Mouse (Mus musculus): ENCODE measurements around the gene Slc10a3.
"Not testable (repeated sequence)": the region's sequence is repeated elsewhere in the genome, so short reads cannot be mapped to it uniquely, and the experiment has no call there.

Gene Slc10a3

DNA sequence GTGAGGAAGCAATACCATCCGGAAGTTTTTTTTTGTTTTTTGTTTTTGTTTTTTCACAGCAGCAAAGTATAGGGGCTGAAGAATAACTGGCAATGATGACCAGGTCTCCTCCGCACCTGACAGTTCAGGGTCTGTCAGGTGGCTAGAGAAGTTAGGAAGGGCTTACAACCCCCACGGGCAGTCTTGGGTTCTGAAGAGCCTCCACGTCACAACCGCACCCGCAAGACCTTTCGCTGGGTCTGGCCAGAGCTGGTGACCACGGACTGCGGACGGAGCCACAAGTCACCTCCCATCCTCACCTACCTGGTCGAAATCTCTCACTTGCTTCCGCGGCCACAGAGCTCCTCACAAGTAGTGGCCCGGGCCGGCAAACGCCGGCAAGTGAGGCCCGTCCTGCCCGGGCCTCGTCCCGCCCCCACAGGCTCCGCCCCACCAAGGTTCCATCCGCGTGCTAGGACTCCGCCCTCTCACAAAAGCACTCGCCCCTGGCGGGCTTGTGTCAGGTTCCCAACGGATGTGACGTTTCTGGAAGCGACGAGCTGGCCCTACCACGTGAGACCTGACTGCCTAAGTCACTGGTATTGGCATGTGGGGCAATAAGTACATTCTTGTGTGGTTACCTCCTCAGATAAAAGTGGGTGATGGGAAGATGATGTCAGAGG lies at the start of gene Slc10a3, which contains the start of gene Ubl4a:
Slc10a3 (minus strand) TSS at position 462 of the 662 bp plus-strand sequence.
Ubl4a (minus strand) TSS at position 331 of the 662 bp plus-strand sequence.
- DNase-seq (ENCODE audit: low spot score in 2 of 2) = peak; percentile 25 to 66

DNA sequence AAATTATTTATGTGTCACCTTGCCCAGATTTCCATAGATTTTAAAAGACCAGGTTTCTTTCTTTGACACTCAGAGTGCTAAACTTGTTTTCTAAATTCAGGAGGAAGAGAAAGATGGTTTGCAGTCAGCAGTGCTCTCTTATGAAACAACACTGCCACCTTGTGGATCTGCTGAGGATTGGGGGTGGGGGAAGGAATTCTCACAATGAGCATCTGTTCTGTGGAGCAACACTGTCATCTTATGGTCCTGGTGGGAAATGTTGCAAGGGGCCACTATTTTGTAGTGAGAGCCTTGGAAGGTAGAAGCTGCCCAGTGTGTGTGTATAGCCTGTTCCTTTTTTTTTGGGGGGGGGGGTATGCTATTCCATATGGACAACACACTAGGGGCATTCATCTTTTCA lies 40.2 kb upstream of the Slc10a3 start:
- DNase-seq (ENCODE audit: low spot score in 2 of 2) = peak; percentile 30 to 67

DNA sequence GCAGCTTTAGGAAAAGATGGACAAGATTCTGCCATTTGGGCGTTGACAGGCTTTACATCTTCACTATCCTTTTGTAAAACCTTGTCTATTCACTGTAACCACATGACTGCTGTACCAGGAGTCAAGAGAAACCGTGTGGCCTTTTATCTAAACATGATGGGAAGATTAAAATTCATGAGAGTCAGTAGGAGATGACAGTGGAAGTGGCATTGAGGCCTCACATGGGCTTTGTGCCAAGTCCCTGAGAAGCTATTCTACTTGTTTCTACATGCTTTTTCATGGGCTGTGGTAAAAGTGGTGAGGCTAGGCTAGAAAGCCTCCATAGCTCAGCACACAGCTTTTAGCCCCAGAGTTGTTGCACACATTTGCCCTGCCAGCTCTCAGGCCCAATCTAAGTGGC lies 35.2 kb upstream of the Slc10a3 start:
- no peak for DNase-seq (ENCODE audit: low spot score in 2 of 2)

DNA sequence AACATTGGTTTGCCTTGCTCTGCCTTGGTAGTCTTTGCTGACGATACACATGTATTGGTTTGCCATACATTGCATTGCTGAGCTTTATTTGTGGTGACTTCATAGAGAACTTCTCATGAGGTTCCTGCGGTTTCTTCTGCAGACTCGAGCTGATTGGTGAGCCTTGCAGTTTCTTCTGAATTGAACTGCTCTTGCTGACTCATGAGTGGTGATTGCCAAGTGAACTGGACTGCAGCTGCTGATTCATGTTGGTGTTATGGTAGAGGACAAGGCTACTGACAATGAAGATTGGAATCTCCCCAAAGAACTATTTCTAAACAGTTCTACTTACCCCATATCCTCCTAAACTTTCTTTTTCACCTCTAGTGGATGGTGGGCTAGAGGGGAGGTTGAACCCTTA lies 27.0 kb upstream of the Slc10a3 start:
- no peak for DNase-seq (ENCODE audit: low spot score in 2 of 2)

DNA sequence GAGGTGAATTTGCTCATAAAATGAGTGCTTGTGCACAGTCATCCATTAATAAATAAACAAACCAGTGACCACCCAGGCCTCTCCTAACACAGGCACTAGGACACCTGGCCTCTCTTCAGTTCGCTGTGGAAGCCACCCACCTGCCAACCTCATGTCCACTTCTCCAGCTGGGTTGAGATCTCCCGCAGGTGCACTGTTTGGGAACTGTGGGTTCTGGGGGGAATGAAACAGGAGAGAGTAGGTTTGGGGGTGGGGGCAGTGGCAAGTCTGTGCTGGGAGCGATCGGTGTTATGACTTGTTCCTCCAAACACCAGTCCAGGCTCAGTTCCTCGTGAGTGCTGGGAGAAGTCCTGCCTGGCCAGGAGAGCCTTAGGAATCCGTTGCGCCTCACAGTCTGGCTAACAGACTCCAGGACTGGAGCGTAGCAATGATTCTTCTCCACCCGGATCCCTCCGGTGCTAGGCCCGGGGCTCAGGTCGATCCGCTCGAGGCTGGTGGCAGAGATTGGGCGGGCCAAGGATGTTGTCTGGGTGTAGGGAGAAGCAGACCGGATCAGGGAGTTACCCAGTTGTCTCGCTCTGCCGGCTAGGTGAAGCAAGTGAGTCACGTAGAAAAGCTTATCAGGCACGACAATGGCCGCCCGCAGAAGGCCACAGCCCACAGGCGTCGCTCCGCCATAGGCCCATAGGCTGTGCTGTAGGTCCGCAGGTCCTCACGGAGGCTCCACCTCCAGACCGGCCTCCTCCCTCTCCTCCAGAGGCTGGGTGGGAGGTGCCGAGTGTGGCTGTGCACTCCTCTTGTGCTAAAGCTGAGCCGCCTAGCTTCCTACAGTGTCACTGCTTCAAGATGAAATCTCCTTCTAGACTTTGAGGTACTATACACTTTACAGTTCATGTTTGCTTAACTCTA lies 19.6 kb upstream of the Slc10a3 start, which contains the start of the genes Fam3a and Ikbkg:
Fam3a (minus strand) TSS at position 738 of the 909 bp plus-strand sequence.
Ikbkg (plus strand) TSS at position 756 of the 909 bp plus-strand sequence.
- DNase-seq (ENCODE audit: low spot score in 2 of 2) = peak; percentile 49 to 64

DNA sequence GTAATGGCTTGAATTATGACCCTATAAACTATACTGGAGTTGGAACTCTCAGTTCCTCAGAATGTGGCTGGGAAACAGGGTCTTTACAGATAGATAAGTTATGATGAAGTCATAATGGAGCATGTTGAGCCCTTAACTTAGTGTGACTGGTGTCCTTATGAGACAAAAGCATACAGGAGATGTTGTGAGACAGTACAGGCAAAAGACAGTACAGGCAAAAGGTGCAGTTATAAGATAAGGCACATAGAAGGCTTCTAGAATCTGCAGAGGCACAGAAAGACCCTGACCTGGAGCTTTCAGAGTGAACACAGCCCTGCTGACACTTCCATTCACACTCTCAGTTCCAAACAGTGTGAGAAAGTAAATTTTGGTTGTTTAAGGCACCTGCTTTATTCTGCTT lies 15.0 kb upstream of the Slc10a3 start:
- no peak for DNase-seq (ENCODE audit: low spot score in 2 of 2)

DNA sequence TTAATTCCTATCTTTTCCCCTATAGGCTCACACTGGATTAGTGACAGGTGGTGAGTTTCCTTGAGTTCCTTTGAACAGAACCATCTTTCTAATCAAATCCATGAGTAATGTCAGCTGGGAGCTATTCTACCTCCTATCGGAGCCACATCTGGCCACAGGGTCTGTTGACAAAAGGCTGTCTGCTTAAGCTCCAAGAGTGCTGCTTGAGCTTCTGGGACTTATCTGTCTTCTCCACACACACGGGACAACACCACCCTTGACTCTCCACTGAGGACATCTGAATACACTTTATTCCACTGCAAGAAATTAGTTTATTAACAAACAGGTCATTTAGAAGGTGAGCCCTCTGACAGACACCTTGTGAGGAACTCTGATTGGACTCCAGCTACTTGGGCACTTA lies 11.3 kb upstream of the Slc10a3 start:
- no peak for DNase-seq (ENCODE audit: low spot score in 2 of 2)

DNA sequence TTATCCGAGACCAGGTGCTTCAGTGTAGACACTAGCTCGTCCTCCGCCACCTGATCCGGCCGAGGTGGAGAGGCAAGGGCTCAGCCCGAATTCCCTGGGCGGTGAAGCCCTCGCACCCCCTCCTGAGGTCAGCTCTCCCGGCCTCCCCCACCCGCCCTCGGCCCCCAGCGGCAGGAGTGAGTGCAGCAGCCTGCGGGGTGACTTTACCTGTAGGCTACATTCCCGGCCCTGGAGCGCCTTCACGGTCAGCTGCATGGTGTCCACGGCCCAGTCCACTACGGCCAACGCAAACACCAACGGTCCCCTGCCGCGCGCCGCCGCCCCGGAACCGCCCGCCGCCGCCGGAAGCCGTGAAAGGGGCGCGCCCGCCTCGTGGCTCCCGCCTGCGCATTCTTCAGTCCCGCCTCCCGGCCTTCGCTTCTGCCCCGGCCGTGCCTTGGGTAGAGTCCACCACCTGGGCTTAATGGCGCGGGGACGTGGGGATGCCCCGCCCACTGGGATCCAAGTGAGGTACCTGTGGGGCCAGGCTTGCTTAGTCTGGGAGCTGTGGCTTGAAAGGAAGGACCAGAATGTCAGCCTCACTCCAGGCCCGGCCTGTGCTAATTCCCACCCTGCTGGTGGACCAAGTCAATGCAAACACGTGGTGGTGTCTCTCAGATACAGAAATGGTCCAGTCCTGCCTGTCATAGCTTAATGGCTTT lies 4.8 kb downstream of the Slc10a3 start:
- peak; percentile 44 to 63 for DNase-seq (ENCODE audit: low spot score in 2 of 2)

DNA sequence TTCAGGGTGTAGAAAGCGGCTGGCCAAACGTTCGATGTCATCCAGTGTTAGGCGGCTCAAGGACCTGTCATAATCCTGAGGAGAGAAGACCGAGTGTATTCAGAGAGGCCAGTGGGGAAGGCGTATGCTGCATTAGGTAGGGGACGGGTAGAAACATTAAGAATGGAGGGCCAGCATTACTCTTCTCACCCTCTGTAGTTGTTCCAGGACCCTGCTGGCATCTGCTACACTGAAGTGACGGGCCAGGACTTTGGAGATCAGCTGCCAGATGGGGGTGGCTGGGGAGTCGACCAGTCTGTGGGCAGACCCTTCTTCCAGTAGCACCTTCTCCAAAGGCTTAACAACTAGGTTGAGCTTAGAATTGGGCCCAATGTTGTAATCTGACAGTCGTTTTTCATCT lies 5.6 kb downstream of the Slc10a3 start:
- no peak for DNase-seq (ENCODE audit: low spot score in 2 of 2)

DNA sequence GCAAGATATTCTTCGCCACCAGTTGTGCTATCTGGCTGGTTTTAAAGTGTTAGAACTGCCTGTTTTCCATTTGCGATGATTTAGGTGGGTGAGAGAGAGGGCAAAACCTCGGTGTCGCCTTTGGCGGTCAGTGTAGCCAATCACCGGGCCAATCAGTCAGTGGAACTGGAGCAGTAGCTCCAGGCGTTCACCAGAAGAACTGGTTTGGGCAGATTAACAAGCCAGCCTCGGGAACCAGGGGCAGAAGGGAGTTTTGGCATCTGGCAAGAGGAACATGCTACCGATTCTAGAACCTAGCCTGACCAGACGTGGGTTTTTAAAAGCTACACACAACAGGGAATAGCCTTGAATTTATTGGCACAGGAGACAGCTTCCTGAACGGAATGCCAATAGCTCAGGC lies 14.0 kb downstream of the Slc10a3 start:
- no peak for DNase-seq (ENCODE audit: low spot score in 2 of 2)

DNA sequence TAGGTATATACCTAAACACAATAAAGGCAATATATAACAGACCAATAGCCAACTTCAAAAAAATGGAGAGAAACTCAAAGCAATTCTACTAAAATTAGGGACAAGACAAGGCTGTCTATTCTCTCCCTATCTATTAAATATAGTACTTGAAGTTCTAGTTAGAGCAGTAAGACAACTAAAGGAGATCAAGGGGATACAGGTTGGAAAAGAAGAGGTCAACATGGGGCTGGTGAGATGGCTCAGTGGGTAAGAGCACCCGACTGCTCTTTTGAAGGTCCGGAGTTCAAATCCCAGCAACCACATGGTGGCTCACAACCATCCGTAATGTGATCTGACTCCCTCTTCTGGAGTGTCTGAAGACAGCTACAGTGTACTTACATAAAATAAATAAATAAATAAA lies 16.1 kb downstream of the Slc10a3 start:
- DNase-seq (ENCODE audit: low spot score in 2 of 2) = not testable (repeated sequence)

DNA sequence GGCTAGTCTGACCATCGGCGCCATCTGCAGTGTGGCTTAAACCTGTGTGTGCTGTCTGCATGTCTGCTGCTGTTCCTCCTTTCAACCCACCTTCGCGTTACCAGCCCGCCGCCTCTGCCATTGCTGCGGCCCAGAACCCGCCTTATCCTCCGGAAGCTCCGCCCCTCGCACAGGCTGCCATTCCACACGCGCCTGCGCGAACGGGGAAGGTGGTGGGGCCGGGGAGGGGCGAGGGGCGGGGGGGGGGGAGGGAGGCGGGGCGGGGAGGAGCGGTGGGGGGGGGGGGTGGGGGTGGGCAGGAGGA lies 19.7 kb downstream of the Slc10a3 start, which contains the start of gene Lage3:
Lage3 (minus strand) TSS at position 152 of the 304 bp plus-strand sequence.
- DNase-seq (ENCODE audit: low spot score in 2 of 2) = peak; percentile 57 to 72

DNA sequence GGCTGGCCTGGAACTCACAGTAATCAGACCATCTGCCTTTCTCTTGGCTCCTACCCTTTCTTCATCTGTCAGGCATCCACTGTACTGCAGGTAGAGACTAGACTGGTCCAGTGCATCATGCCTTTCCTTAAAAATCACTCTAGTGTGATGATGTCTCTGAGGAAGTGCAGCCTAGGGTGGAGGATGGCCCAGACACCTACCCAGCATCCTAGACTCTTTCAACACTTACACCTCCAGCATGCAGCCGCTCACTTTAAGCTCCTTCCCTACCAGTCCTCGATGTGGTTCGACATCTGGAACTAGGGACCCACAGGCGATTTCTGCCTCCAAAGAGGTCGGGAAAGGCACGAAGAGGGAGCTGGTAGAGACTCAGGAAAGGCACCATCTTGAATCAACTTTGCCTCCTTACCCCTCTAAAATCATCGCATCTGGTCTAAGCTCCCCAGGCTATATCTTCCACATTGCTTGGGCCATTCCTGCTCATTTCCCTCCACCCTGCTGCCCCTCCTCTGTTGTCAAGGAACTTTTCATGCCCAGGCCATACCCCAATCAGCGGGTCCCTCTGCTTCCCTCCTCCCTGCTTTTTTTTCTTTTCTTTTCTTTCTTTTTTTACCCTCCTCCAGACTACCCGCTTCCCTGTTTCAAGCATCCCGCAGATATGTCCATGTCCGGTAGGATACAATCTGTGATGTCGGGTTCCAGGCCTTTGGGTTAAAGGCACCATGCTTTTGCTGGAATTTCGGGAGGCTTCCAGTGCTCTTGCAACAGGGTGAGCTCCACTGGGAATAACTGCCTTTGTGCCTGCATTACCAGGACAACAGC lies 20.3 kb downstream of the Slc10a3 start:
- DNase-seq (ENCODE audit: low spot score in 2 of 2) = no peak

DNA sequence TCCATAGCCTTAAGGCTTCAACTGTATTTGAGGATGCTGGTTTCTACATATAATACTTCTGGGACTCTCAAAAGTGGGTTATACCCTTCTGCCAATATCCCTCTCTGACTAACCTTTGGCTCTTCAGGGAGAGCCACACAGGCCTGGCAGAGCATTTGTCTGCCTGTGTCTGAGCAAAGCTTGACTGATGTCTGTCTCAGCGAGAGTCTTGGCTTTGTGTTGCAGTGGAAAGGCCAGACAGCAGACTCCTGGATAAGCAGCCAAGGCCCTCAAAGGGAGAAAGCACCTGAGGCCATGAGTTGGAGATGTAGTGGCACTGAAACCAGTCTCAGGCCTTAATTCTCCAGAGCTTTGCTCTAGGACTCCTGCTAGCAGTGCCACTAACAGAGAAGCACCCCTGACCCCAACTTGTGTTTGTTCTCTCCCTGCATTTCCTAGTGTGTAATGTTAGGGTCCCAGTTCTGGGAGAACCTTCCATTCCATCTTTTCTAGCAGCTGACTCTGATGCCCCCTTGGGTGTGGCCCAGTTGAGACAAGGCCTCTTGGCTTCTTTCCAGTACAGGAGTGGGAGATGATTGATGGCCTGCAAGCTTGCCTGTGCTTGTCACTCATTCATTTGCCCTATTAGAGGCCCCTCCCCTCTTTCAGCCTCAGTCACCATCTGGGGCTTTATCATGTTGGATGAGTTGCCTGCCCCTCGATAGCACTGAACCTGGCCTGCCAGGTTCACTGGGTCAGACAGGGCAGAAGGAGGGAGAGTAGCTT lies 42.8 kb downstream of the Slc10a3 start:
- no peak for DNase-seq (ENCODE audit: low spot score in 2 of 2)

DNA sequence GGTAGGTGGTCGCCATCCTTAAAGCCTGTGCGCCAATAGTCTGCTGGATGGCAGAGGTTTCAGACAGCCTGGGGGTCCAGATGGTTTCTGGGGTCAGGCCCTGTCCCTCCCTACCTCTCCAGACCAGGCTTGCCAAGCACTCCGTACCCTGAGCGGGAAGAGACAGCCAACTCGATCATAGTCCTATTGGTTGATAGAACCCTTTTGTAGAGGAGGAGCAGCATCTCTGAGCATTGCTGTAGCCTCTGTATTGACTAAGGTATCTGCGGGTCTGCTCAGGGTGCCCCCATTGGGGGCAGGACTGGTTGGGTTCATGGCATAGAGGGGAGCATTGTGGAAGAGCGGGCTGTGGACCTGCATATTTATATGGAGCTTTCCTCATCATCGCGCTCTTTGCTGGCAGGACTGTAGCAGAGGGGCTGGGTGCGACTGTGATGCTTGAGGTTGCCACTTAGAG lies 43.9 kb downstream of the Slc10a3 start:
- DNase-seq (ENCODE audit: low spot score in 2 of 2) = no peak

DNA sequence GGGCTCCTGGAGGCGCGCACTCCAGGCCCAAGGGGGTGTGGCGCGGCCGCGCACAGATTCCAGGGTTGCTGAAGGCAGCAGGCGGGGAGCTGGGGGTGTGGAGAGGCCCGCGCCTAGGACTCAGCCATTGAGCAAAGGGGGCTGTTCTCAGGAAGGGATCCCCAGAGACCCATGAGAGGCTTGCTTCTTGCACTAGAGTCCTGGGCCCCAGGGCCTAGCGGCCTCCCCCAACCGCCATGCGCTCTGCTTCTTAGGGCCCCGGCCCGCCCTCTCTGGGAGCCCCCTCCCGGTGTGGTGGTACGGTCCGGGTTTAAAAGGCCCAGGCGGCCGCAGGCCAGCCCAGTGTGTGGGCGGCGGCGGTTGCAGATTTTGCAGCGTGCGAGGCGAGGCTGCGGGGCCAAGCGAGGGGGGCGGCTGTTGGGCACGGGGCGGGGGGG lies 44.4 kb downstream of the Slc10a3 start, which contains the start of gene Plxna3:
Plxna3 (plus strand) TSS at position 342 of the 437 bp plus-strand sequence.
- peak; percentile 57 to 63 for DNase-seq (ENCODE audit: low spot score in 2 of 2)
